Mouse (Mus musculus) lung, adult 2 months (tissue): Measurements from ENCODE around the gene Pgp.

Experiments
- CTCF ChIP-seq: fragments of 200-500 bp; IDR thresholded peaks from 2 replicates; pipeline ENCODE4 v1.5.1; 2011; ENCODE audit warnings: mild to moderate bottlenecking, low read length, control low read depth; ENCODE audit not compliant: insufficient read depth
- POLR2A ChIP-seq: fragments of 200-500 bp; IDR thresholded peaks from 2 replicates; pipeline ENCODE4 v1.6.1; 2011; ENCODE audit warnings: low read depth, mild to moderate bottlenecking, control low read depth, low read length, borderline replicate concordance; ENCODE audit errors: extremely low read depth

- TF ChIP-seq POLR2A (no peak), CTCF (no peak)
Measured at GRCm38 (mm10) chr17:24495443-24495842, 25.3 kb downstream of the Pgp start.
